Mouse (Mus musculus): ENCODE results near the gene Fsip1. TPM values are rescaled to one million over a fixed set of nuclear protein-coding genes. Genes with fewer than 3 reads are reported as not detected.
"Not testable (repeated sequence)": the region's sequence is repeated elsewhere in the genome, so short reads cannot be mapped to it uniquely, and the experiment has no call there.

Gene Fsip1
- polyA plus RNA-seq, 1 experiment: 0.04 TPM

DNA sequence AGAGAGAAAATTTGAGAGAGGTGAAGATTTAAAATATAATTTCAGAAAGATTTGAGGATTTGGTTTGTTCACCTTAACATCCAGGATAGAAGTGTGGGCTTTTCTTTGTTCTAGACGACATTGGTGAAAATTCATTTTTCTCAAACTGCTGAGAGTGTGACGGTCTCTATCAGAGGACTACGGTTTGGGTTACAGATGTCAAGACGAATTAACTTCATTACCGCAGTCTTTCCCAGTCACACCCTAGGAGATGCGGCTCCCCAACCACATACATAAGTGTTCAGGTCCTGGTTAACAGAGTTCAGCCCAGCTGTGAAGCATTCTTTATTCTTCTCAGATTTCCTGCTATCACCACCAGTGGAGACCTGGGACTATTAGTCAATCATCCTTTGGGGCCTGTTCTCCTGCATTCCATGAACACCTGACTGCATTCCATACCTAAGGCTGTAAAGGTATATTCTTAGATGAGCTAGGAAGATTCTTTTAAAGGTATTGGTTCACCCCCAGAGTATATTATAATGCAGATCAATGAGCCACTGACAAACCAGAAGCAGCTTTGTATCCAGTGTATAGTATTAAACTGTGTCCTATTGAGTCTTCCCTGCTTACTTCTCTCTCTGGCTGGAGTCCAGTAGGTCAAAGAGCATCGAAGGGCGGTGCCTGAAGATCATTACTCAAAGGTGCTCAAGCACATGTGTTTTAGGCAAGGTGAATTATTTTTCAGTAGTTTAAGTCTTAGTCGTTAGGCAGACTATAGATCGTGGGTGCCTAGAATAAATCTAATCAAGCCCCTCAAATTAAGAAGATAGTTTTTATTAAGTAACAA lies 82.0 kb downstream of the Fsip1 start:
- no peak for DNase-seq (ENCODE audit: low spot score)

- no peak for DNase-seq (ENCODE audit: low spot score)
These were observed 88.5 kb downstream of the Fsip1 start for GRCm38 (mm10) chr2:118168225-118168624.

- DNase-seq (ENCODE audit: low spot score): no peak
These were observed 89.0 kb downstream of the Fsip1 start for GRCm38 (mm10) chr2:118167731-118168130.

- DNase-seq (ENCODE audit: low spot score): no peak
These were observed 91.1 kb downstream of the Fsip1 start for GRCm38 (mm10) chr2:118165691-118166090.

DNA sequence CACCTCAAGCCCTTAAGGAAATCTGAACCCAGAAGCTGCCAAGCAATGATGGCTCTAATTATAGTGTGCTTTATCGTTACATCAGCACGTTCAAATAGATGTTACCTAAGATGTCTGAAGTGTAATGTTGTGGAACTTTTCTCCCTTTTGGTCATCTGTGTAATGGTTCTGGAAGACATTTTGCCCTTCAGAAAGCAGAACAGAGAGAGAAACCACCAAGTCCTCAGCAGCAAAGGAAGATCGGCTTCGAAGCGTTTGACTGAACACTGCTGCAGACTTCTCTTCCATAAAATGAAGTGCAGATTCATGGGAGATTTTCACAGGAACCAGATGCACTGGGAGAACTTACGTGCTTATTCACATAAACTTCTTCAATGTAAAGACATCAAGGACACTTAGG lies 92.6 kb downstream of the Fsip1 start:
- DNase-seq (ENCODE audit: low spot score): no peak

DNA sequence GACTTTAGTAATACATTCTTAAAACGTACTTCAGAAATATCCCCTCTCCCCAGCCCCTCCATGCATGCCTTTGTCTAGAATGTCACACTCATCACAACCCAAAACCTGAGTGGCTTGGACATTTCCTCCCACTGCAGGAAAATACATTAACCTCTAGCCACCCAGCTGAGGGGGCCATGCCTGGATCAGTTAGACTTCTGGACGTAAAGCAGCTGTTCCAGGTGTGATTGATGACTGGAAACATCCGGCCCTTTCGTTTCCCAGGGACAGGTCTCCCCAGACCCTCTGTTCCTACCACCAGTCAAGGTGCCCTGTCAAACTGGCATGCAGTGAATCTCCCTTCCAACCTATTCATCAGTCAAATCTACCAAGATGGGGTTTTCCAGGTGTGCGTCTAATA lies 94.3 kb downstream of the Fsip1 start:
- DNase-seq (ENCODE audit: low spot score): no peak

- DNase-seq (ENCODE audit: low spot score): no peak
These were observed 95.8 kb downstream of the Fsip1 start for GRCm38 (mm10) chr2:118160991-118161390.

- no peak for DNase-seq (ENCODE audit: low spot score)
These were observed 96.2 kb downstream of the Fsip1 start for GRCm38 (mm10) chr2:118160547-118160946.

GRCm38 (mm10) chr2:118159126-118159525 lies 97.6 kb downstream of the Fsip1 start:
- no peak for DNase-seq (ENCODE audit: low spot score)

- no peak for DNase-seq (ENCODE audit: low spot score)
These were observed 98.7 kb downstream of the Fsip1 start for GRCm38 (mm10) chr2:118158095-118158494.

DNA sequence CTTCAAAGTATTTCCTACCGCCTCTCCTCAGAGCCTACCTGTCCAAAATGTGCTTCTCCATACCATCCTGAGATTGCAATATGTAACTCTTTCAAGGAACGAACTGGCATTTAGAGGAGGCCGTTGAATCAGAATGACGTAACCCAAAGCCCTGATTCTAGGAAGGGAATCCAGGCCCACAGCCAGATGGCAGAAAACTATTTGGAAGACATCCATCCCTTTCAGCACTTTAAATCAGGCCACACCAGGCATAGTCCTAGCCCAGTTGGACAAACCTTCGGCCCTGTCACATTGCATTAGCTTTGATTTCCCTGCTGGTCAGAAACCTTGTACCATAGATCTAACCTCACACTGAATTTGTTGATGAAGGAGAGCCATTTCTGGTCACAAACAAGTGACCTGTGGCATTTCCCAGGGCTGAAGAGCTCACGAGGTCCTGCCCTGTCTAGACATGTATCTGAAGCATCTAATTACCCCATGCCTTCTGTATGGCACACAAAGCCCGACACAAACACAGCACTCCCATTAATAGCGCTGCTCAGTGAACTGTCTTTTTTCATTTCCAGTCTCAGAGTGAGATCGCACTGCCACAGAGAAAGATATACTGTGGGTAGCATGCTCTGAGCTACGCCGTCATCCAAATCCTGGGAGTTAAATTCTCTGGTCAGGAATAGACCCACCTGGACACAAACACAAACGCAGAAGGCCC lies 106.8 kb downstream of the Fsip1 start:
- DNase-seq (ENCODE audit: low spot score): no peak

DNA sequence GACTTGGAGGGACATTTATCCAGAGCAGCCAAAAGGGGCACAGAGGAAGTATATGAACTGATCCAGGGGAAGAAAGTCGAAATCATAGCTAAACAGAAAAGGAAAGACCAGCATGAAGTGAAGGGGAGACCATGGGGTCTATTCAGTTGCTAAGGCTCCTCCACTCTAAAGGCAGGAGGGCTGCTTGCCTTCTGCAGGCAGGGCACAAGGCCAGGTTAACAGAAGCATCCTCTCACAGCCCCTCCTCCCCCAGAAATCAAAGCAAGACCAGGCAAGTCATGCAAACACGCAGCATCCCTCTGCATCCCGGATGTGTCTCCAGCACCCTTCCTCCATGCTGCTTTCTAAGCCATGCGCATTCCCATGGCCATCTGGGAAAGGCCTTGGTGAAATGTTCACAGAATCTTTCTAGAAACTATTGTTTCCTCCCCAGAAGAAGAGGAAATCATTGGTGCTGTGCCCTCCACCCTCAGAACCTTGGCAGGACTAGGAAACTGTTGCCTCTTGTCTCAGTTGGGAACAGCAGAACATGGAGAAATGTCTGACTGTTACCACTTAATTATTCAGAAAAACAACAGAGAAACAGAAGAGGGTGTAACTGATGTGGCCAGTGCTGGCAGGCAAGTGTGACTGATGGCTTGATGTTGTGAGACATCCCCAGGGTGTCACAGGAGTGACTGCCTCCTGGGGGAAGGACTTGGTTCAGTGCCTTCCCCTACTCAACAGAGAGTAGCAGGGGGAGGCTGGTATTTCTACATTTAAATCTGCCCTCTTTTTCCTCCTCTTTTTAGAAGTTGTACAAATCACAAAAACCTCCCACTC lies 108.2 kb downstream of the Fsip1 start:
- no peak for DNase-seq (ENCODE audit: low spot score)

GRCm38 (mm10) chr2:118147749-118148148 lies 109.0 kb downstream of the Fsip1 start:
- not testable (repeated sequence) for DNase-seq (ENCODE audit: low spot score)

DNA sequence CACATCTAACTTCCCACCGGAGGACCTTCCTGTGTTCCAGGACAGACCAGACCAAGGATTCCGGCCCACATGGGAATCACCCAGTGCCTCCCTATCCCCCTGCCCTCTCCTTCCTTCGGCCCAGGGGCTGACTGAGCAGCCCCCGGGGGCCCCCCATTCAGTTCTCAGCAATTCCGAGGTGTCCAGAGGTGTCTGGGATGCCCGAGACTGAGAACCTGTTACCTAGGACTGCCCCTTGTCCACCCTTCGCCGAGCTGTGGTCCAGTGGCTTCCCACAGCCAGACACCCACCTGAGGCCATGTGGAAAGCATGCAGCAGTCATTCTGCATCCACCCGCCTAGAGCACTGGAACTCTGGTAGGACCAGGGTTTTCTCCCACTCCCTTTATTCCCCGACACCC lies 115.1 kb downstream of the Fsip1 start:
- DNase-seq (ENCODE audit: low spot score): no peak

GRCm38 (mm10) chr2:118139261-118139660 lies 117.5 kb downstream of the Fsip1 start:
- DNase-seq (ENCODE audit: low spot score): no peak

- no peak for DNase-seq (ENCODE audit: low spot score)
These were observed 119.0 kb downstream of the Fsip1 start for GRCm38 (mm10) chr2:118137776-118138175.

DNA sequence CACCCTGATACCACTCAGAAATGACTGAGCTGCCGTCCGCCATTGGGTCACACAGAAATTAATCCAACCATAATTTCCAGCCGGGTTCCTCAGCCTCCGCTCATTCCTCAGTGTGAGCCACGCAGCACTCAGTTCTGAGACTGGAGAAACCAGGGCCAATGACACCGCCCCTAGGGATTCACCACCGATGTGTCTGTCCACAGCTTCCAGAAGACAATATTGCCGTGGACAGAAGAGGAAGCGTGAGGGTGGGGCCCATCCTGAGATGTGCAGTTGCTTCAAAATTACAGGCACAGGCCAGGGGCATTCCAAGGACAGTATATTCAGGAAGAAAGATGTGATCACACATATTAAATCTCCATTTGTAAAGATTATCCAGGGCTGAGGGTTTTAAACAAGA lies 119.7 kb downstream of the Fsip1 start:
- DNase-seq (ENCODE audit: low spot score): no peak

DNA sequence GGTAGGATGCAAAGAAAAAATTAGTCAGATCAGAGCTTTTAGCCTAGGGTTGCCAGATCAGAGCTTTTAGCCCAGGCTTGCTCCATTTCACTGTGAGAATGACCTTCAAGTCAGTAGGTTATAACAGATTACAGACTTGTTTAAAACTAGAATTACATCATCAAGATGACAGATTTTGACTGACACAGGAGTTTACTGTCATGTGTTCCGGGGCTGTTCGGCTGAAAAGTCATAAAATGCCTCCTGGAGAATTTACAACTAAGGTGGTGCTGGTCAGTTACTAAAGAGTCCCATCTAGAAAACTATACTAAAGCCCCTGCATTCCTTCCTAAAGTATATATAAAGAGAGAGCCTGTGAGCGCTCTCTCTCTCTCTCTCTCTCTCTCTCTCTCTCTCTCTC lies 128.5 kb downstream of the Fsip1 start:
- DNase-seq (ENCODE audit: low spot score): no peak

DNA sequence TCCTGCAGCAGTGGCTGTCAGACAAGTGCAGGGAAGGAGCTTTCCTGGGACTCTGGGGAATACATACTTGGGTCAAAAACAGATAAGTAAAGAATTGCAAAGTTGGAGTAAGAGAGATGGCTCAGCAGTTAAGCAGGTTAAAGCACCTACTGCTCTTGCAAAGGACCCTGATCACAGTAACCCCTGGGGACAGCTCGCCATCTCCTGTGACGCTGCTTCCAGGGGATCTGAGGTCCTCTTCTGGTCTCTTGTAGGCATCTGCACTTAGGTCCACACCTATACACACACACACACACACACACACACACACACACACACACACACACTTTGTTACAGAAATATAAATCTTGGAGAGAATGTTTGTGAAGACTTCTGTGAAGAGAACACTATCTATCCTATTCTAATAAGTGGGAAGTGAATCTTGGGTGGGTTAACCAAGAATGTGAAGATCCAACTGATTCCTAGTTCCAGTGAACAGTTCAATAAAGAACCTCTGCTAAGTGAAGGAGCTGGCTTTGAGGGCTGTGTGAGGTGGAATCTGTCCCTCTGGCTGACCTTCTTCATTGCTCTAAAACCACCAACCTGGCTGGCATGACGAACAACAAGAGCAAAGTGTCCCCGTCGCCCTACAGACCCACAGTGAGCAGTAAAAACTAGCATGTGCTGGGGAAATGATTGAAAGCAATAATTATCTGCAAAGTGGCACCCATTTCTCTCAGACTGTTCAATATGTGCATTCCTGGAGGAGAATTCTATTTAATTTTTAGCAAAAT lies 129.1 kb downstream of the Fsip1 start:
- DNase-seq (ENCODE audit: low spot score): no peak

GRCm38 (mm10) chr2:118125943-118126470 lies 130.8 kb downstream of the Fsip1 start:
- DNase-seq (ENCODE audit: low spot score): no peak

GRCm38 (mm10) chr2:118125211-118125939 lies 131.4 kb downstream of the Fsip1 start:
- no peak for DNase-seq (ENCODE audit: low spot score)
